In genomic region chr10:83036340-83037045, GRCm38 (mm10) we compare ENCODE assay signal across 10 mouse cellular contexts. TPM values are rescaled to one million over a fixed set of nuclear protein-coding genes. Genes with fewer than 3 reads are reported as not detected.
A peak's percentile ranks its signal among the peaks of the same experiment; 100 is the strongest.
DNase-seq lines count a peak whose midpoint lies in the region; ATAC-seq and TF ChIP-seq lines count a peak whose summit lies in the region.
"Had no signal": no experiment of that assay in that cellular context is flagged by ENCODE, and none has a peak within 500 bp of the region (broad histone marks: within the 10 kb centered on the region; RNA-seq: fewer than 3 reads in every experiment).

No protein-coding gene starts in this region.

- no peaks in the 10 kb centered on the region for H3K27me3 ChIP-seq in kidney, embryonic 16.5 days (ENCODE audit: insufficient read depth, low read length)
- no peaks in the 10 kb centered on the region for H3K27me3 ChIP-seq in C2C12 (ENCODE audit: control insufficient read depth, insufficient read depth, insufficient read length)
- H3K27me3 ChIP-seq in hindbrain, embryonic 14.5 days (ENCODE audit: control insufficient read depth, insufficient read depth, low read length) = no peaks in the 10 kb centered on the region
- H3K27me3 ChIP-seq: forebrain, embryonic 15.5 days had no signal

- peaks cover 45% of the 10 kb centered on the region for H3K4me1 ChIP-seq in kidney, embryonic 16.5 days (ENCODE audit: insufficient read depth, low read length)
- H3K4me1 ChIP-seq in hindbrain, embryonic 14.5 days (replicated peaks; ENCODE audit: control insufficient read depth, insufficient read depth, low read length) = peaks cover 19% of the 10 kb centered on the region

- H3K4me3 ChIP-seq in kidney, embryonic 16.5 days (ENCODE audit: low read length) = no peak overlapping the region
- no peak overlapping the region for H3K4me3 ChIP-seq in C2C12 (ENCODE audit: insufficient read depth, poor library complexity, severe bottlenecking)
- H3K4me3 ChIP-seq in hindbrain, embryonic 14.5 days (replicated peaks; ENCODE audit: low read length) = no peak overlapping the region
- H3K4me3 ChIP-seq: forebrain, embryonic 15.5 days had no signal

- 63% methylated on average over 20 of the region's 20 CpGs for WGBS in kidney, embryonic 16.5 days
- 44% methylated on average over 20 of the region's 20 CpGs for WGBS in hindbrain, embryonic 14.5 days

- H3K79me2 ChIP-seq in C2C12 (ENCODE audit: control insufficient read depth, insufficient read depth) = peaks cover 25% of the 10 kb centered on the region

- no peak overlapping the region for H3K27ac ChIP-seq in kidney, embryonic 16.5 days (ENCODE audit: low read length)
- H3K27ac ChIP-seq in hindbrain, embryonic 14.5 days = 0 out of 2 replicates have a peak overlapping the region, but pooled peaks have one; percentile 26
- H3K27ac ChIP-seq: forebrain, embryonic 15.5 days had no signal

- H3K36me3 ChIP-seq in kidney, embryonic 16.5 days (ENCODE audit: insufficient read depth, low read length) = no peaks in the 10 kb centered on the region
- H3K36me3 ChIP-seq in C2C12 (ENCODE audit: control insufficient read depth, insufficient read depth) = no peaks in the 10 kb centered on the region
- H3K36me3 ChIP-seq in hindbrain, embryonic 14.5 days (replicated peaks; ENCODE audit: control insufficient read depth, insufficient read depth) = no peaks in the 10 kb centered on the region
- H3K36me3 ChIP-seq: forebrain, embryonic 15.5 days had no signal

- no peak overlapping the region for H3ac ChIP-seq in C2C12 (ENCODE audit: control insufficient read depth, insufficient read length, low read depth)

- DNase-seq in kidney, adult 18-20 months = no peak
- peak; percentile 26 for DNase-seq in 3134 (ENCODE audit: extremely low read depth, insufficient read length, low spot score)
- no peak for DNase-seq in hindbrain, embryonic 14.5 days (ENCODE audit: low spot score)
- DNase-seq in spleen, adult 18-20 months = no peak
- no peak for DNase-seq in gastrocnemius, adult 8-10 months (ENCODE audit: low spot score in 2 of 2)
- no peak for DNase-seq in left cerebral cortex, adult 9 months (ENCODE audit: low spot score in 2 of 2)
- DNase-seq: heart, adult 11 months had no signal

- ATAC-seq in kidney, embryonic 16.5 days (ENCODE audit: low FRiP score, low TSS enrichment) = peak; percentile 50; the same call in 1 of the 2 replicates
- ATAC-seq in hindbrain, embryonic 14.5 days (ENCODE audit: low FRiP score) = no peak
- ATAC-seq: forebrain, embryonic 15.5 days had no signal

- H3K9me3 ChIP-seq in kidney, embryonic 16.5 days (ENCODE audit: low read length) = no peaks in the 10 kb centered on the region
- no peaks in the 10 kb centered on the region for H3K9me3 ChIP-seq in hindbrain, embryonic 14.5 days (ENCODE audit: control insufficient read depth, low read length)
- H3K9me3 ChIP-seq: forebrain, embryonic 15.5 days had no signal

- no peak overlapping the region for H3K4me2 ChIP-seq in kidney, embryonic 16.5 days (replicated peaks; ENCODE audit: low read depth, low read length)
- no peak overlapping the region for H3K4me2 ChIP-seq in hindbrain, embryonic 14.5 days (replicated peaks)
- H3K4me2 ChIP-seq: forebrain, embryonic 15.5 days had no signal

- TF ChIP-seq CTCF in C2C12 (IDR thresholded peaks at IDR 0.05; ENCODE audit: control insufficient read depth, insufficient read depth, insufficient read length) = no peak

- H3K9ac ChIP-seq in kidney, embryonic 16.5 days (replicated peaks; ENCODE audit: low read length) = no peak overlapping the region
- H3K9ac ChIP-seq in hindbrain, embryonic 14.5 days = peak overlapping the region; percentile 28; the same call in 1 of the 2 replicates
- H3K9ac ChIP-seq: forebrain, embryonic 15.5 days had no signal

- H3K79me3 ChIP-seq in C2C12 (ENCODE audit: low read depth) = peaks cover 3% of the 10 kb centered on the region

TF ChIP-seq in C2C12, 6 proteins besides CTCF, POLR2A, EP300 and RAD21:
- TF ChIP-seq USF1 (IDR thresholded peaks at IDR 0.05; ENCODE audit: low read depth) (no peak), CEBPB (IDR thresholded peaks at IDR 0.05; ENCODE audit: low read depth) (no peak), FOSL1 (IDR thresholded peaks at IDR 0.05; ENCODE audit: insufficient read depth, low read length, poor library complexity, severe bottlenecking) (no peak), MAX (IDR thresholded peaks at IDR 0.05) (no peak), MYOD1 (IDR thresholded peaks at IDR 0.05; ENCODE audit: control insufficient read depth, insufficient read length, low read depth) (peak; percentile 77)

RNA-seq across cellular contexts. Expression of gene Chst11, which starts 51.2 kb away (rescaled TPM):
- polyA plus RNA-seq in kidney, embryonic 16.5 days (2015; fragmentation: Nextera tagmentation; extraction: Ambion mirVana) = 4.8 and 5.2 TPM in 2 replicates
- polyA plus RNA-seq in C2C12 (2012; fragmentation: generic; extraction: Trizol) = 15.9 TPM
- polyA plus RNA-seq in hindbrain, embryonic 14.5 days (2014; fragmentation: Nextera tagmentation; extraction: Ambion mirVana) = 5.0 and 5.4 TPM in 2 replicates
- 1 to 10 TPM in 3 of 4 experiments, under 1 TPM in 1; 0.61 to 1.5 (median 1.2) TPM for total RNA-seq in gastrocnemius, adult 8-10 months (2022)
